In genomic region chr3:86544785-86545184, GRCm38 (mm10) we compare ENCODE assay signal across 11 mouse cellular contexts. TPM values are rescaled to one million over a fixed set of nuclear protein-coding genes. Genes with fewer than 3 reads are reported as not detected.
DNase-seq lines count a peak whose midpoint lies in the region; ATAC-seq lines count a peak whose summit lies in the region.
"Had no signal": no experiment of that assay in that cellular context is flagged by ENCODE, and none has a peak within 500 bp of the region (broad histone marks: within the 10 kb centered on the region; RNA-seq: fewer than 3 reads in every experiment).

No protein-coding gene starts in this region.

- peaks cover 53% of the 10 kb centered on the region for H3K27me3 ChIP-seq in kidney, embryonic 16.5 days (ENCODE audit: insufficient read depth, low read length)
- H3K27me3 ChIP-seq in embryonic facial prominence, embryonic 15.5 days, result 0 out of 2 replicates have a peak, but pooled peaks cover 11% of the 10 kb centered on the region
- peaks cover 4% of the 10 kb centered on the region for H3K27me3 ChIP-seq in limb, embryonic 13.5 days
- peaks cover 60% of the 10 kb centered on the region for H3K27me3 ChIP-seq in forebrain, embryonic 15.5 days

- H3K4me1 ChIP-seq in kidney, embryonic 16.5 days (ENCODE audit: insufficient read depth, low read length), result peaks cover 13% of the 10 kb centered on the region
- peaks cover 14% of the 10 kb centered on the region for H3K4me1 ChIP-seq in embryonic facial prominence, embryonic 15.5 days
- H3K4me1 ChIP-seq in limb, embryonic 13.5 days, result peaks cover 16% of the 10 kb centered on the region
- H3K4me1 ChIP-seq in forebrain, embryonic 15.5 days, result peaks cover 24% of the 10 kb centered on the region

- no peaks in the 10 kb centered on the region for H3K9me3 ChIP-seq in kidney, embryonic 16.5 days (ENCODE audit: low read length)
- H3K9me3 ChIP-seq in embryonic facial prominence, embryonic 15.5 days (replicated peaks), result no peaks in the 10 kb centered on the region
- H3K9me3 ChIP-seq in limb, embryonic 13.5 days, result no peaks in the 10 kb centered on the region
- no peaks in the 10 kb centered on the region for H3K9me3 ChIP-seq in forebrain, embryonic 15.5 days

- H3K36me3 ChIP-seq in kidney, embryonic 16.5 days (ENCODE audit: insufficient read depth, low read length), result no peaks in the 10 kb centered on the region
- no peaks in the 10 kb centered on the region for H3K36me3 ChIP-seq in embryonic facial prominence, embryonic 15.5 days
- H3K36me3 ChIP-seq in limb, embryonic 13.5 days, result no peaks in the 10 kb centered on the region
- H3K36me3 ChIP-seq in forebrain, embryonic 15.5 days, result no peaks in the 10 kb centered on the region

- peak; percentile 13 to 28 for DNase-seq in kidney, postnatal 4 days
- DNase-seq in retina, postnatal 1 day, result peak; percentile 82
- no peak for DNase-seq in ovary, postnatal 36 days (ENCODE audit: low spot score)
- no peak for DNase-seq in right cerebral cortex, adult 18-20 months
- DNase-seq: adrenal gland, postnatal 14 days; lung, postnatal 36 days; thymus, adult 2 months had no signal

- ATAC-seq in kidney, embryonic 16.5 days (ENCODE audit: low FRiP score, low TSS enrichment), result no peak
- ATAC-seq in embryonic facial prominence, embryonic 15.5 days (ENCODE audit: insufficient number of reproducible peaks, low FRiP score, low TSS enrichment, low read depth), result no peak
- no peak for ATAC-seq in limb, embryonic 13.5 days (ENCODE audit: low FRiP score, low read depth)
- no peak for ATAC-seq in forebrain, embryonic 15.5 days (replicated peaks)

- WGBS in kidney, embryonic 16.5 days, result 42% methylated on average over 3 of the region's 3 CpGs
- WGBS in embryonic facial prominence, embryonic 15.5 days, result 21% methylated on average over 3 of the region's 3 CpGs
- 12% methylated on average over 3 of the region's 3 CpGs for WGBS in limb, embryonic 13.5 days
- WGBS in forebrain, embryonic 15.5 days, result 19% methylated on average over 3 of the region's 3 CpGs

- H3K4me2 ChIP-seq in kidney, embryonic 16.5 days (replicated peaks; ENCODE audit: low read depth, low read length), result no peak overlapping the region
- no peak overlapping the region for H3K4me2 ChIP-seq in embryonic facial prominence, embryonic 15.5 days (replicated peaks)
- H3K4me2 ChIP-seq in limb, embryonic 13.5 days (replicated peaks), result peak overlapping the region; percentile 54
- H3K4me2 ChIP-seq in forebrain, embryonic 15.5 days (replicated peaks), result no peak overlapping the region

- no peak overlapping the region for H3K27ac ChIP-seq in kidney, embryonic 16.5 days (ENCODE audit: low read length)
- 0 out of 2 replicates have a peak overlapping the region, but pooled peaks have one; percentile 22 for H3K27ac ChIP-seq in embryonic facial prominence, embryonic 15.5 days (replicated peaks)
- H3K27ac ChIP-seq in limb, embryonic 13.5 days, result peak overlapping the region; percentile 80
- H3K27ac ChIP-seq in forebrain, embryonic 15.5 days (replicated peaks), result no peak overlapping the region

- H3K4me3 ChIP-seq in kidney, embryonic 16.5 days (ENCODE audit: low read length), result no peak overlapping the region
- H3K4me3 ChIP-seq in embryonic facial prominence, embryonic 15.5 days (replicated peaks), result peak overlapping the region; percentile 43
- H3K4me3 ChIP-seq in limb, embryonic 13.5 days, result peak overlapping the region; percentile 49
- no peak overlapping the region for H3K4me3 ChIP-seq in forebrain, embryonic 15.5 days

- no peak overlapping the region for H3K9ac ChIP-seq in kidney, embryonic 16.5 days (replicated peaks; ENCODE audit: low read length)
- no peak overlapping the region for H3K9ac ChIP-seq in embryonic facial prominence, embryonic 15.5 days
- H3K9ac ChIP-seq in limb, embryonic 13.5 days, result peak overlapping the region; percentile 70
- H3K9ac ChIP-seq in forebrain, embryonic 15.5 days (replicated peaks), result no peak overlapping the region

RNA-seq across cellular contexts. Expression of gene Mab21l2, which starts 3.6 kb away (rescaled TPM):
- polyA plus RNA-seq in kidney, embryonic 16.5 days (2015; fragmentation: Nextera tagmentation; extraction: Ambion mirVana), result 0.65 and 0.69 TPM in 2 replicates
- polyA plus RNA-seq in embryonic facial prominence, embryonic 15.5 days (2015; fragmentation: Nextera tagmentation; extraction: Ambion mirVana), result 75.4 and 81.5 TPM in 2 replicates
- 92.9 and 96.3 TPM in 2 replicates for polyA plus RNA-seq in limb, embryonic 13.5 days (2015; fragmentation: Nextera tagmentation; extraction: Ambion mirVana)
- polyA plus RNA-seq in forebrain, embryonic 15.5 days (2015; fragmentation: Nextera tagmentation; extraction: Ambion mirVana), result 2.2 and 3.5 TPM in 2 replicates

Comparison
In these comparisons a context has a peak if more than half of its experiments do, and no peak if none do; other contexts are left out.
1. DNase-seq: peak in kidney, postnatal 4 days (2 of 2) and retina, postnatal 1 day (single experiment); none in ovary, postnatal 36 days (single experiment) and right cerebral cortex, adult 18-20 months (single experiment).
2. H3K27ac ChIP-seq: peak in embryonic facial prominence, embryonic 15.5 days (single experiment) and limb, embryonic 13.5 days (single experiment); none in kidney, embryonic 16.5 days (single experiment) and forebrain, embryonic 15.5 days (single experiment).
3. H3K4me3 ChIP-seq: peak in embryonic facial prominence, embryonic 15.5 days (single experiment) and limb, embryonic 13.5 days (single experiment); none in kidney, embryonic 16.5 days (single experiment) and forebrain, embryonic 15.5 days (single experiment).
4. RNA of gene Mab21l2, which starts 3.6 kb away (polyA plus RNA-seq): 92.9 to 96.3 TPM in limb, embryonic 13.5 days and 75.4 to 81.5 TPM in embryonic facial prominence, embryonic 15.5 days; 2.2 to 3.5 TPM in forebrain, embryonic 15.5 days and 0.65 to 0.69 TPM in kidney, embryonic 16.5 days; every median in the first group is over 10 times any median in the second.